Mouse (Mus musculus): ENCODE measurements around the gene Olfr692. TPM values are rescaled to one million over a fixed set of nuclear protein-coding genes. Genes with fewer than 3 reads are reported as not detected.
A peak's percentile ranks its signal among the peaks of the same experiment; 100 is the strongest.
"Not testable (repeated sequence)": the region's sequence is repeated elsewhere in the genome, so short reads cannot be mapped to it uniquely, and the experiment has no call there.

The Olfr692 gene
- not detected in 2 replicates for total RNA-seq (2021)
- long read RNA-seq, experiment 1: 0 reads
- long read RNA-seq, experiment 2: 0 reads

DNA sequence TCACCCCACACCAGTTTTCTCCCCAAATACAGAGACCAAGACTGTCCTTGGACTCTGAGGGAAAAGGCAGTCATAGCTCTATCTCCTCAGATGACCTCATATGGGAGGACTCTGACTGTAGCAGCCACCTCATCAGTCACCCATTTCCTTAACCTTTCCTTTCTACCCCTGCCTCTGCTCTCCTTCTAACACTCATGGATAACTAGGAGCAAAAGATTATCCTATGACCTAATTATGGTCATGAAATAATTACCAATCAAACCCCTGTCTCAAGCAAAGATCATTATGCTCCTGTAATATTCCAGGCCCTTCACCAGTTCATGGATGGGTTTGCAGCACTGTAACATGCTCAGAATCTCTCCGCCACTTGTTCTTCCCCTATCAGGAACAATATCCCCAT, at the start of gene Olfr692:
Gene Olfr692, plus strand, starts transcription at position 301 of the 400 bp plus-strand sequence.
- no peak for DNase-seq

DNA sequence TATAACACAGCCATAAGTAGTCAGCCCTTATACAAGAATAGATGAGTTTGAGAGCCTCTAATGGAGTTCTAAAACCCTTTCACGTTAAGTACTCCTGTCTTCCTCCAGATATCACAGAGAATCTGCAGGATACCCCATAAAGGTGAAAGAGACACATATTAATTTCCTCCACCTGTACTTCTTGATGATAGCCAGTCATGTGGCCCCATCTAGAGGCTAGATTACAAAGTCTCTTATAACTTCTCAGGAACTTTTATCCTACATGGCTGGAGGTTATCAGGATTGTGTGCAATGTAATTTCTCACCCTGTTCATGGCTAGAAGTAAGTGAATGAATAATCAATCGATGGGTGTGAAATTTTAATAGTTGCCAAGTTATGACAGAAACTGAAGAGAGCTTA, 42.7 kb upstream of the Olfr692 start:
- no peak for DNase-seq

DNA sequence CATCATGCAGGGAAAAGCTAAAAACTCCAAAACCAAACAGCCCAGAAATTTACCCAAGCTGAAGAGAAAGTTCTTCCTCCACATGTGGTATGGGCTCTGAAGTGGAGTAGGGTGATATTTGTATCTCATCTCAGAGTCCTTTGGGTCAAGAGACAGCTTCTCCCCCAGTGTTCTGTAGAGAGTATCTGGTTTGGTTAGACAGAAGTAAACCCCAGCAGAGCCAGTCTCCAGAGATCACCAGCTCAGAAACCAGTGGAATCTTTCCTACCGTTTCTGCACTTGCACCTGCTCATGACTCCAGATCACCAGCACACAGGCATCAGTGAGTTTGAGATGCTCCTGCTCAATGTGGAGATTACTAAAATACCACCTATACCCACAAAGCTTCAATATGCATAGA, 34.0 kb upstream of the Olfr692 start, which contains the start of gene Olfr690:
Gene Olfr690, minus strand, starts transcription at position 101 of the 400 bp plus-strand sequence.
- DNase-seq: no peak

- no peak for DNase-seq
Observed at GRCm38 (mm10) chr7:105342170-105342569, 25.9 kb upstream of the Olfr692 start, which contains the start of gene Olfr691. TSS of gene Olfr691 (minus strand) at chr7:105342270.

- no peak for DNase-seq
Observed at GRCm38 (mm10) chr7:105342752-105343151, 25.3 kb upstream of the Olfr692 start.

GRCm38 (mm10) chr7:105356064-105356463, 12.0 kb upstream of the Olfr692 start:
- not testable (repeated sequence) for DNase-seq

DNA sequence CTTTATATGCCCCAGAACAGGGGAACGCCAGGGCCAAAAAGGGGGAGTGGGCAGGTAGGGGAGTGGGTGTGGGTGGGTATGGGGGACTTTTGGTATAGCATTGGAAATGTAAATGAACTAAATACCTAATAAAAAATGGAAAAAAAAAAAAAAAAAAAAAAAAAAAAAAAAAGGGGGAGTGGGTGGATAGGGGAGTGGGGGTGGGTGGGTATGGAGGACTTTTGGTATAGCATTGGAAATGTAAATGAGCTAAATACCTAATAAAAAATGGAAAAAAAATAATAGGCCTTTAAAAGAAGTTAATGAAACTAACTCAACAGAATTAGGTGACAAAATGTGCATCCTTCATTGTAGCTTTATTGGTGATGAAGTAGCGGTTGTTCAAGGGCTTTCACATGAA, 11.5 kb upstream of the Olfr692 start:
- DNase-seq: not testable (repeated sequence)

GRCm38 (mm10) chr7:105361713-105362112, 6.3 kb upstream of the Olfr692 start:
- DNase-seq: no peak

DNA sequence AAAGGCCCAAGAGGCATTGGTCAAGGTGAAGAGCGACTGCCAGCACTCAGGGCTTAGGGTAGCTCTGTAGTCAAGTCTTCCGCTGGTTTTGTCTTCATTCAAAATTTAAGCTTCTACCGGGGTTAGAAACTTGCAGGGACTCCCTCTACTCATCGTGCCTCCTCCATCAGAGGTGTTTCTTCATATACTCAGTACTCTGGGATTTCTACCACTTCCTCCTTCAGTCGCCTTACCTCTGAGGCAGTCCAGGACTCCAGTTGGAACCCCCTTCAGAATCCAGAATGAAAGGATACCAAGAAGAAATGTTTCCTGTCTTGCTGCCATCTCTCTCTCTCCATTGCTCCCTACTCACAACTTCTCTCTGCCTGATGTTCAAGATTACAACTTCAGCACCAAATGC, 762 bp upstream of the Olfr692 start:
- no peak for DNase-seq

DNA sequence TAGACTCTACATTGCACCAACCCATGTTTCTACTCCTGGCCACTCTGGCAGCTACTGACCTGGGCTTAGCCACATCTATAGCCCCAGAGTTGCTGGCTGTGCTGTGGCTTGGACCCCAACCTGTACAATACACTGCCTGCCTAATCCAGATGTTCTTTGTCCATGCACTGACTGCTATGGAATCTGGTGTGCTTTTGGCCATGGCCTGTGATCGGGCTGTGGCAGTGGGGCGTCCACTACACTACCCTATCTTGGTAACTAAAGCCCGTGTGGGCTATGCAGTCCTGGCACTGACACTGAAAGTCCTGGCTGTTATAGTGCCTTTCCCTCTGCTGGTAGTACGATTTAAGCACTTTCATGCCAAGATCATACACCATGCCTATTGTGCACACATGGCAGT, 491 bp downstream of the Olfr692 start:
- DNase-seq: no peak

- no peak for DNase-seq
Observed at GRCm38 (mm10) chr7:105372912-105373311, 4.9 kb downstream of the Olfr692 start.

- DNase-seq: peak; percentile 32
Observed at GRCm38 (mm10) chr7:105373509-105373908, 5.5 kb downstream of the Olfr692 start.

DNA sequence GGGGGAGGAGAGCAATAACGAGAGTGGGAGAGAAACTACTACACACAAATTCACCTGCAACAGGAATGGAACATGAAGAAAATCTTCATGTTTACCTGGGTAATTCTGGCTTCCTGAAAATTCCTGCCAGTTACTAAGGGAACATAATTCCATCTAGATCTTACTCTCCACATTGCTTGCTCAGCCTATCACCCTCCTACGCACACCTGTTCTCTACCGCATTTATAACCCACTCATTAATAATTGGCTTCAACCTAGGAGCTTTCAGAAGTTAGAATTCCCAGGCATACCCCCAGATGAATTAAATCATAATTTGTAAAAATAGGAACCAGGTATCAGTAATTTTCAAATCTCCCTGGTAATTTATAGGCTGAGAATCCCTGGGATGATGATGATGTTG, 5.9 kb downstream of the Olfr692 start:
- no peak for DNase-seq

GRCm38 (mm10) chr7:105374866-105375265, 6.8 kb downstream of the Olfr692 start, which contains the start of gene Gm5901:
TSS of gene Gm5901 (plus strand) at chr7:105375038.
- DNase-seq: no peak

DNA sequence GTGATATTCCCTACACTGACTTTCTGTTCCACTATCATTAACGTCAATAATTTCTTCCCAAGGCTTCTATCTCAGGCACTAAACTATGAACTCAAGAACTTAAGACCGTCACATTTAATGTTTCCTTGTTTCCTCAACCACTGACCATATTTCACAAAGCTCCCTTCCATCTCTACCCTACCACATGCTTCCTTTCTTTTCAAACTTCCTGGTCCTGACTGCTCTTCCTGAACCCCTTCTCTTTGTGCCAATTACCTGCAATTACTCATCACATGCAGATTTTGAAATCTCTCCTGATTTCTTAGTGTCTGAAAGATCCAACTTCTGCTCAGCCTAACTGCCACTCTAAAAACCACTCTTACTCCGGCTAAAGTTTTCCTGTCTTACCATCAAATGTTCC, 12.3 kb downstream of the Olfr692 start:
- DNase-seq: no peak

DNA sequence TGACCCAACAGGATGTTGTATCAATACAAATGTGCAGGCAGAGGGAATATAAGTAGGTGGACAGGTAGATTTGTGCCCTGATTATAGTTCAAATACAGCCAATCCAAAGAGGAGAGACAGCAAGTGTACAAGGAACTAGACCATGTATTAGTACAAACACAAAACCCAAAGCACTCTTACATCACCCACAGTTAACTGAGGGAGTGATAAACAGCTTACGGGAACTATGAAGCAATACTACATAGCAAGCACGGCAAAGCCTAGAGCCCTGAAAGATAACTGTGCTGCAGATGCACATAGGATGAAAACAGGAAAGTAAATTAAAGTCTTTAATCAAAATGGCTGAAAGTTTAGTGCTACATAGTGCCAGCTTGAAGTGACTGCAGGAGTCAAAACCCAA, 19.7 kb downstream of the Olfr692 start:
- DNase-seq: no peak

DNA sequence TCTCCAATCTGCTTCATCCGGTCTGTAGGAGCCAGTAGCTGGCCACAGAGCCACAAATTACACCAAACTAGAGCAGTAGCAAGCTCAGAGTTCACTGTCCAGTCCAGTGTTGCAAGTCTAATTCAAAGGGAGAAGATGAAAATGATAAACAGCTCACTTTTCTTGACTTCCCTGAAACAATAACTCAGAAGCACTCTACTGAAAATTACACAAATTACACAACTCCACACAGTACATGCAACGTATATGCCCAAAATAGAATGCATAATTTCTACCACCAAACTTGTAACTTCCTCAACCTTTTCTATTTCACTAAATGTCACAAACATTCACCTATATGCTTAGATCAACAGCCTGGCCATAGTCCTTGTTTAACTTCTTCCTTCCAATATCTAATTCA, 22.2 kb downstream of the Olfr692 start:
- no peak for DNase-seq

- DNase-seq: no peak
Observed at GRCm38 (mm10) chr7:105394606-105395005, 26.6 kb downstream of the Olfr692 start.

- no peak for DNase-seq
Observed at GRCm38 (mm10) chr7:105395131-105395820, 27.2 kb downstream of the Olfr692 start.

- no peak for DNase-seq
Observed at GRCm38 (mm10) chr7:105396126-105396525, 28.1 kb downstream of the Olfr692 start.

DNA sequence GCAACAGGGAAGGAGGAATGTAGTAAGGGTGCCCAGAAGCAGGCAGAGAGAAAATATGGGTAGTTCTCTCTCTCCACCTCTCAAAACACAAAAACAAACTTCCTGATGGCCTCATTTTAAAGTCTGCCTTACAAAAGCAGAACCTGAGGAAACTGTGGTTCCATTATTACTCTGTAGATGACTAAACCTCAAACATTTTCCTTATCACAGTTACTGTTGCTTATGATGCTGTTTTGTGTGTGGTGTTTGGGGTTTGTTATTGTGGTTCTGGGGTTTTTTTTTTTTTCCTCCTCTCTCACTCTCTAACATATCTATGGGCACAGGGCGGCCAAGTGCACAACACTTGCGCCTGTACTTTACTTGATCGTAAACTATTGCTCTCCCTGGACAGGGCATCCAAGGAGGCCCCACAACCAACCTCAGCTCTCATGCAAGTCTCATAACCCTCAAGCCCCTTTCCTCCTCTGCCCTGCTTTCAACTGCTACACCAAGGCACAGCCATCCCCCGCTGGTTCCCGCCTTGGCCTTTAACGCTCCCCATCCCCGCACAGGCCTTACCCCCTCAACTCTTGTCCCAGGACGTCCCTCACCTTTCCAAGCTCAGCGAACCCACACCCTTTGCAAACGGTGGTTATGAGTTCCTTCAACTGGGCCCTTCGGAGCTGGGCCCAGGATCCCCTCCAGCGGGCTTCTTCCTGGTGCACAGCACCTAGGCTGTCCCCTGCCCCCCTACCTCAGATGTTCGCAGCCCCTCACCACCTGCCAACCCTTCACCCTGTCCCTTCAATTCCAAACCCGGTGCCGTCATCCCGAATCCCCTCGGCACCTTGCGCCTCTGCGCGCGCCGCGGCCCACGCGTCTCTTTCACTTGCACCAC, 31.3 kb downstream of the Olfr692 start:
- DNase-seq: no peak

- DNase-seq: peak; percentile 100
Observed at GRCm38 (mm10) chr7:105399935-105400624, 32.0 kb downstream of the Olfr692 start, which contains the start of gene Fam160a2. TSS of gene Fam160a2 (minus strand) at chr7:105400054.

Data from adrenal gland, postnatal 14 days (tissue).